Mouse (Mus musculus): ENCODE results near the gene Gnai1. TPM values are rescaled to one million over a fixed set of nuclear protein-coding genes. Genes with fewer than 3 reads are reported as not detected.
A peak's percentile ranks its signal among the peaks of the same experiment; 100 is the strongest.

Gnai1 gene
- total and polyA plus RNA-seq, 2 experiments from 2014 or later = 112 to 114 TPM

DNA sequence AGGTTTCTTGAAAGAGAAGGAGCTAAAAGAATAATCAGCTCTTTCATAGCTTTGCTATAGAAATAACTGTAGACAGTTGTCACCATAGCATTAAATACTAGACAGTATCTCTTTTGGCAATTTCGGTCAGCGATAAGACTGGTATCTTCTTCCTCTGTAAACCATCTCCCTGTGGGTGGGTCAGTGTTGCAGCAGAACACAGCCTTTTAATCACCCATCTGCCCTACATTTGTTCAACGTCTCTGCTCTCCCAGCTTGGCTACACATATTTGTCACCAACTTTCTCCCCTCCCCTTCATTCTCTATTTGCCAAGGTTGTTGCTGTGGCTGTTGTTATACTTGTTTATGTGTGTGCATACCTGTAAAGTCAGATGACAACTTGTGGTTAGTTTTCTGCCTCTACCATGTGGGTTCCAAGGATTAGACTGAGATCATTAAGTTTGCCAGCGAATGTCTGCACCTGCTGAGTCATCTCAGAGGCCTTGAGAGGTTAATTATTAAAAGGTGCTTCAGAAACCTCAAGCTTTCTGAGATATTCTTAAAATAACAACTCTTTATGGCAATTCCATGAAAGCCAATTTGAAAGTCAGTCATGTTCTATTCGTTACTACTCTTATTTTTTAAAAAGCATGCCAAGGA, 109.7 kb downstream of the Gnai1 start:
- Histone ChIP-seq H3K27me3 (ENCODE audit: insufficient read depth, low read length) (no peaks in the 10 kb centered on the region), H3K9me3 (ENCODE audit: low read length) (no peaks in the 10 kb centered on the region), H3K4me2 (ENCODE audit: low read depth) (no peak overlapping the region), H3K36me3 (ENCODE audit: insufficient read depth) (no peaks in the 10 kb centered on the region), H3K4me1 (ENCODE audit: insufficient read depth) (no peaks in the 10 kb centered on the region), H3K27ac (ENCODE audit: low read depth, low read length) (no peak overlapping the region), H3K4me3 (ENCODE audit: low read depth, low read length) (no peak overlapping the region), H3K9ac (no peak overlapping the region)
- WGBS = 89% methylated on average over 5 of the region's 5 CpGs
- TF ChIP-seq CTCF (IDR thresholded peaks at IDR 0.05; ENCODE audit: low read depth) = no peak
- DNase-seq (no peak), ATAC-seq (no peak)

DNA sequence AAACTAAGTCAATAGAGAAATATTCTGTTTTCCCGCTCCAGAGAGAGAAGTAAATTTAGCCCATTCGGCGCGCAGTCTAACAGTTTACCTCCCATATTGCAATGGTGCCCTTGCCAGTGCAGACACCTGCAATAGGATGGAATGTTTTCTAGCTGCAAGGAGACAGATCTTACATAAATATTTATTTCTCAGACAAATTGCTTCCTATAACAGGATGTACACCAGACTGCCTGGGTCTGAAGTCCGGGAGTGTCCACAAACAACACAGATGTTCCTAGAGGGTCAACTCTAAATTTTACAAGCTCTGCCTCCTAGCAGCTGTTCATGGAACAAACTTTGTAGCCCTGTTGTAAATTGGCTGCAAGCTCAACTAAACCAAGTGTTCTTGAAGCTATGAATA, 111.0 kb downstream of the Gnai1 start:
- Histone ChIP-seq H3K36me3 (ENCODE audit: insufficient read depth) (no peaks in the 10 kb centered on the region), H3K27me3 (ENCODE audit: insufficient read depth, low read length) (no peaks in the 10 kb centered on the region), H3K4me1 (ENCODE audit: insufficient read depth) (no peaks in the 10 kb centered on the region), H3K9me3 (ENCODE audit: low read length) (no peaks in the 10 kb centered on the region), H3K9ac (no peak overlapping the region), H3K27ac (ENCODE audit: low read depth, low read length) (no peak overlapping the region), H3K4me3 (ENCODE audit: low read depth, low read length) (no peak overlapping the region), H3K4me2 (ENCODE audit: low read depth) (no peak overlapping the region)
- DNase-seq (no peak), ATAC-seq (no peak)
- WGBS = 86% methylated on average over 5 of the region's 5 CpGs
- TF ChIP-seq CTCF (IDR thresholded peaks at IDR 0.05; ENCODE audit: low read depth) = no peak

DNA sequence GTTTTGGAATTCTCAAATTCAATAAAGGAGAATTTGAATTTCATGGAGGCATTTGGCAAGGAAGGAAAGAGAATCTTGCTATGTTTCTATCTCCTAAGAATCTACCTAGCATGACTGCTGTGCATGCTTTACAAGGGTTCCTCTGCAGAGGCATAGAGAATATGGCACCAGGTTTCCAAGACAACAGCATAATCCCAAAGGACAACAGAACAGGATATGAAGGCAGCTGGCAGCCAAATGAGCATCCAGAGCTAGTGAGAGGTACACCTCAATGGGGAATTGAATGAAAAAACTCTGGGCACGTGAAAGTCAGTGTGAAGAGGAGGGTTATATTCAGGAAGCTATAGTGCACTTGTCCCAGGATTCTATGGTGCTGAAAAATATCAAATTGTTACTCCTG, 130.8 kb downstream of the Gnai1 start:
- 23% methylated on average over 1 of the region's 1 CpGs for WGBS

DNA sequence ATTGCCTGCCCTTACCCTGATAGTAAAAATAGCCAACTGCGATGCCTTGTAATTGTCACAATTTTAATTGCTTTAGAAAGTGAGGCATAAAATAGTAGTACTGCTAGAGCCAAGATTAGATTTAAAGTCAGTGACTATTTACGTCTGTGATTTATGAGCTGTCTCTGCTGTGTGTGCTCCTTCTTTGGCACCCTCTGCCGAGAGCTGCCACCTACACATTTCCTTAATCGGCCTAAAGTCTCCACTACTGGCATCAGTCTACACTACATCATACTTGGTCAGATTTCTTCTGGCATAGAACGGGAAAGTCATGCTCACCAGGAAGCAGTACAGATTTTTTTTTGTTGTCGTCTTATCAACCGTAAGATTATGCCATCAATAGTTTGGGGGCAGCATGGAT, 131.3 kb downstream of the Gnai1 start:
- no peaks in the 10 kb centered on the region for H3K4me1 ChIP-seq (ENCODE audit: insufficient read depth)
- no peak overlapping the region for H3K27ac ChIP-seq (ENCODE audit: low read depth, low read length)
- H3K4me2 ChIP-seq (ENCODE audit: low read depth) = no peak overlapping the region
- H3K4me3 ChIP-seq (ENCODE audit: low read depth, low read length) = no peak overlapping the region
- no peaks in the 10 kb centered on the region for H3K36me3 ChIP-seq (ENCODE audit: insufficient read depth)
- DNase-seq (no peak), ATAC-seq (no peak)
- H3K9me3 ChIP-seq (ENCODE audit: low read length) = no peaks in the 10 kb centered on the region
- H3K9ac ChIP-seq = no peak overlapping the region
- H3K27me3 ChIP-seq (ENCODE audit: insufficient read depth, low read length) = no peaks in the 10 kb centered on the region
- 64% methylated on average over 7 of the region's 7 CpGs for WGBS
- no peak for TF ChIP-seq CTCF (IDR thresholded peaks at IDR 0.05; ENCODE audit: low read depth)

More for the DNA sequence above, 130.8 kb downstream of the Gnai1 start:
- Histone ChIP-seq H3K36me3 (ENCODE audit: insufficient read depth) (no peaks in the 10 kb centered on the region), H3K9ac (no peak overlapping the region), H3K4me2 (ENCODE audit: low read depth) (no peak overlapping the region), H3K27me3 (ENCODE audit: insufficient read depth, low read length) (no peaks in the 10 kb centered on the region), H3K4me3 (ENCODE audit: low read depth, low read length) (no peak overlapping the region), H3K9me3 (ENCODE audit: low read length) (no peaks in the 10 kb centered on the region), H3K27ac (ENCODE audit: low read depth, low read length) (no peak overlapping the region), H3K4me1 (ENCODE audit: insufficient read depth) (no peaks in the 10 kb centered on the region)
- peak; percentile 8 for DNase-seq
- no peak for ATAC-seq
- no peak for TF ChIP-seq CTCF (IDR thresholded peaks at IDR 0.05; ENCODE audit: low read depth)

DNA sequence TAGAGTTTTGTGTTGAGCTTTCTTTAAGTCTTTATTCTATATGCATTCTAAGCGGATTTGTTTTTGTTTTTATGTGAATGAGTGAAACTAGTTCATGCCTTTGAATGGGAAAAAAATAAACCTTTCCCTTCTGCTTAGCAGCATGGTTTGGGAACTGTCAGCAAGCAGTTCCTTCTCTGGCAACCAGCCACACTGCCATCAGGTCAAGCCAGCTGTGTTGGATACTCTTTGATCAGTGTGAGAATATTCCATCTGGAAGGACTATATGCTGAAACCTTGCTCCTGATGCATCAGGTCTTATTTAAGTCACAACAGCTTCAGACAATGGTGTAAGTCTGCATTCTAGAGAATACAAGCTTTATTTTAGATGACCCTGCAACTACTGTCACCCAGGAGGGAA, 139.3 kb downstream of the Gnai1 start:
- WGBS = 42% methylated on average over 1 of the region's 1 CpGs
- ATAC-seq = no peak
- H3K27ac ChIP-seq (ENCODE audit: low read depth, low read length) = no peak overlapping the region
- TF ChIP-seq CTCF (IDR thresholded peaks at IDR 0.05; ENCODE audit: low read depth) = no peak
- no peak overlapping the region for H3K4me2 ChIP-seq (ENCODE audit: low read depth)
- H3K9me3 ChIP-seq (ENCODE audit: low read length) = no peaks in the 10 kb centered on the region
- H3K27me3 ChIP-seq (ENCODE audit: insufficient read depth, low read length) = no peaks in the 10 kb centered on the region
- no peak overlapping the region for H3K9ac ChIP-seq
- no peak for DNase-seq
- H3K4me3 ChIP-seq (ENCODE audit: low read depth, low read length) = no peak overlapping the region
- H3K4me1 ChIP-seq (ENCODE audit: insufficient read depth) = no peaks in the 10 kb centered on the region
- no peaks in the 10 kb centered on the region for H3K36me3 ChIP-seq (ENCODE audit: insufficient read depth)

DNA sequence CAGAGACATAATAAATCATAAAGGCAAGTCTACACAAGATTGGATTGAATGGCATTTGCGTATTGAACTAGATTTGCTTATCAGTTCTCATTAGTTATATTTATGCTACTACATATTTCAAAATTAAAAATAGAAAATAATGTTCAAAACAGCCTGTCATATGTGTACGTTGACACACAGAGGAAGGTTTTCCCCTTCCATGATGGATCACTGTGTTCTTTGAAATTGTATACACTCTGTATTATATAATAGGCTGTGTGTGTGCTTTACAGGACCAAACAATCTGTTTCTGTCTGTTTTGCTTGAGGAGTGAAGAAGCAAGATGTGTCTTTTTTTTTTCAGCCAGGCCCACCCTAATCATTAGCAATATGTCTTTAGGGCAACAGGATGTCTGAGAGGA, 141.9 kb downstream of the Gnai1 start:
- 90% methylated on average over 2 of the region's 2 CpGs for WGBS
- no peaks in the 10 kb centered on the region for H3K4me1 ChIP-seq (ENCODE audit: insufficient read depth)

DNA sequence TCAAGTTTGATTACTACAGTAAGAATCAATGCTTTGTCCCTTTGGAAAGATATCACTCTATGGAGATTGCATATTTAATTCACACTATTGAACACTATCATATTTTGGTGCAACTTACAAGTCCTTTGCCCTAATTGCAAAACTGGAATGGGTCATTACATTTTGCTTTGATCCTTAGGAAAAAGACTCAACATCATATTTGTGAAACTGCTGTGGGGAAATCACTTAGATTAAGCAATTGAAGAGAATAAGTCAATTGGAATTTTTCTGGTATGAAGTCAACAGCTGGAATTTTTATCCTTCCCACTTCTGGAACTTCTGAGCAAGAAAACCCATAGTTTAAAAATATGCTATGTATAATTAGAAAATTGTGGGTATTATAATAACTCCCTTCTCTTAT, 142.3 kb downstream of the Gnai1 start:
- H3K9me3 ChIP-seq (ENCODE audit: low read length) = no peaks in the 10 kb centered on the region
- no peak for ATAC-seq
- no peaks in the 10 kb centered on the region for H3K36me3 ChIP-seq (ENCODE audit: insufficient read depth)
- H3K27ac ChIP-seq (ENCODE audit: low read depth, low read length) = no peak overlapping the region
- H3K9ac ChIP-seq = no peak overlapping the region
- no peaks in the 10 kb centered on the region for H3K27me3 ChIP-seq (ENCODE audit: insufficient read depth, low read length)
- no peak overlapping the region for H3K4me2 ChIP-seq (ENCODE audit: low read depth)
- no peaks in the 10 kb centered on the region for H3K4me1 ChIP-seq (ENCODE audit: insufficient read depth)
- no peak for DNase-seq
- no peak for TF ChIP-seq CTCF (IDR thresholded peaks at IDR 0.05; ENCODE audit: low read depth)
- H3K4me3 ChIP-seq (ENCODE audit: low read depth, low read length) = no peak overlapping the region

More for the DNA sequence above, 141.9 kb downstream of the Gnai1 start:
- no peak for DNase-seq
- Histone ChIP-seq H3K27me3 (ENCODE audit: insufficient read depth, low read length) (no peaks in the 10 kb centered on the region), H3K4me3 (ENCODE audit: low read depth, low read length) (no peak overlapping the region), H3K36me3 (ENCODE audit: insufficient read depth) (no peaks in the 10 kb centered on the region), H3K9me3 (ENCODE audit: low read length) (no peaks in the 10 kb centered on the region), H3K4me2 (ENCODE audit: low read depth) (no peak overlapping the region), H3K27ac (ENCODE audit: low read depth, low read length) (no peak overlapping the region), H3K9ac (no peak overlapping the region)
- TF ChIP-seq CTCF (IDR thresholded peaks at IDR 0.05; ENCODE audit: low read depth) = no peak
- no peak for ATAC-seq

Data from forebrain, postnatal 0 days (tissue).